ENCODE assay signal across 21 mouse cellular contexts in the genomic region with DNA sequence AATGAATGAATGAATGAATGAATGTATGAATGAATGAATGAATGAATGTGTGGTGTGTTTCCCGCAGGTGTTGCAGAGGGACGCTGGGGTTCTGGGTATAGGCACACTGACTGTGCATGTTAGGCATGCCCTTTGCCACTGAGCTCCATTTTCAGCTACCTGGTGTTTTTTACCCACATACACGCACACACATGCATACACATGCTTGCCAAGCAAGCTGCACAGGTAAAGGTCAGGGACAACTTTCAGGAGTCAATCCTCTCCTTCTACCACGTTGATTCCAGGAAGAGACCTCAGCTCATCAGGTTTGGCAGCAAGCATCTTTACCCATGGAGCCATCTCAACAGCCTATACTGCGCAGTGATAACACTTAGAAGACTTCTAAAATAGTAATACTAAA. TPM values are rescaled to one million over a fixed set of nuclear protein-coding genes. Genes with fewer than 3 reads are reported as not detected.
A peak's percentile ranks its signal among the peaks of the same experiment; 100 is the strongest.
DNase-seq lines count a peak whose midpoint lies in the region; ATAC-seq lines count a peak whose summit lies in the region.
"Had no signal": no experiment of that assay in that cellular context is flagged by ENCODE, and none has a peak within 500 bp of the region (broad histone marks: within the 10 kb centered on the region; RNA-seq: fewer than 3 reads in every experiment).

No protein-coding gene starts in this region.

- peak overlapping the region; percentile 91 for H3K27ac ChIP-seq in heart, embryonic 16.5 days (ENCODE audit: low read length)
- H3K27ac ChIP-seq in macrophage = peak overlapping the region; percentile 99
- H3K27ac ChIP-seq: embryonic facial prominence, embryonic 15.5 days; hindbrain, embryonic 13.5 days; liver, embryonic 14.5 days; midbrain, embryonic 13.5 days; stomach, postnatal 0 days had no signal

- peaks cover 64% of the 10 kb centered on the region for H3K4me1 ChIP-seq in heart, embryonic 16.5 days (ENCODE audit: control insufficient read depth, insufficient read depth, low read length)
- H3K4me1 ChIP-seq in megakaryocyte, embryonic 14.5 days = peaks cover 94% of the 10 kb centered on the region

- no peak overlapping the region for H3K4me3 ChIP-seq in heart, embryonic 16.5 days (ENCODE audit: low read length)
- H3K4me3 ChIP-seq in megakaryocyte, embryonic 14.5 days (replicated peaks) = peak overlapping the region; percentile 75
- no peak overlapping the region for H3K4me3 ChIP-seq in macrophage (ENCODE audit: inconsistent target)
- H3K4me3 ChIP-seq: embryonic facial prominence, embryonic 15.5 days; hindbrain, embryonic 13.5 days; midbrain, embryonic 13.5 days had no signal

- WGBS in heart, embryonic 16.5 days = 87% methylated on average over 5 of the region's 5 CpGs
- WGBS in macrophage (ENCODE audit: missing documents) = 93% methylated on average over 5 of the region's 5 CpGs

- peak; percentile 89 for DNase-seq in heart, adult 11 months
- no peak for DNase-seq in heart, postnatal 10 days
- no peak for DNase-seq in heart, adult 8-10 months (ENCODE audit: low spot score)
- DNase-seq in c-Kit-positive CD71-positive TER-119-positive erythroid progenitor cells, embryonic 14.5 days (ENCODE audit: low spot score) = no peak
- DNase-seq: cerebellum, adult 9-10 months; gastrocnemius, postnatal 10 days; kidney, adult 2 months; left cerebral cortex, postnatal 4 days; right cerebral cortex, postnatal 14 days had no signal

- ATAC-seq in heart, embryonic 16.5 days (replicated peaks; ENCODE audit: extremely low read depth, insufficient read depth, low FRiP score) = no peak
- no peak for ATAC-seq in megakaryocyte, adult 5-6 weeks (ENCODE audit: poor library complexity, severe bottlenecking)
- ATAC-seq: forebrain, embryonic 14.5 days; midbrain, embryonic 13.5 days; Patski had no signal

- intact Hi-C loops in heart, postnatal 10 days (cut with DNase I) = no loop called here

- peak overlapping the region; percentile 1; the same call in 1 of the 2 replicates for H3K4me2 ChIP-seq in heart, embryonic 16.5 days (ENCODE audit: low read depth, low read length)
- H3K4me2 ChIP-seq: embryonic facial prominence, embryonic 15.5 days; hindbrain, embryonic 13.5 days; midbrain, embryonic 13.5 days had no signal

- no peak overlapping the region for H3K9ac ChIP-seq in heart, embryonic 16.5 days (ENCODE audit: low read length)
- H3K9ac ChIP-seq: embryonic facial prominence, embryonic 15.5 days; hindbrain, embryonic 13.5 days; liver, embryonic 14.5 days; midbrain, embryonic 13.5 days had no signal

- H3K27me3 ChIP-seq in heart, embryonic 16.5 days (ENCODE audit: control insufficient read depth, insufficient read depth, low read length) = no peaks in the 10 kb centered on the region
- no peaks in the 10 kb centered on the region for H3K27me3 ChIP-seq in megakaryocyte, embryonic 14.5 days (replicated peaks)
- H3K27me3 ChIP-seq: embryonic facial prominence, embryonic 15.5 days; hindbrain, embryonic 13.5 days; midbrain, embryonic 13.5 days; Patski had no signal

- H3K79me2 ChIP-seq in macrophage (ENCODE audit: inconsistent target) = peaks cover 94% of the 10 kb centered on the region

- peaks cover 8% of the 10 kb centered on the region for H3K36me3 ChIP-seq in heart, embryonic 16.5 days (ENCODE audit: control insufficient read depth, insufficient read depth)
- H3K36me3 ChIP-seq in megakaryocyte, embryonic 14.5 days (replicated peaks; ENCODE audit: low read length) = peaks cover 77% of the 10 kb centered on the region
- peaks cover 19% of the 10 kb centered on the region for H3K36me3 ChIP-seq in macrophage (ENCODE audit: inconsistent target)

- no peaks in the 10 kb centered on the region for H3K9me3 ChIP-seq in heart, embryonic 16.5 days (replicated peaks; ENCODE audit: control insufficient read depth, low read length)
- H3K9me3 ChIP-seq in megakaryocyte, embryonic 14.5 days = 0 out of 2 replicates have a peak, but pooled peaks cover 3% of the 10 kb centered on the region
- H3K9me3 ChIP-seq: embryonic facial prominence, embryonic 15.5 days; G1E; hindbrain, embryonic 13.5 days; midbrain, embryonic 13.5 days had no signal

RNA-seq across cellular contexts. Expression of gene Grb2, which starts 16.9 kb away (rescaled TPM):
- 100 to 1,000 TPM; 122 to 144 TPM for total RNA-seq in heart, postnatal 10 days (2021)
- polyA plus RNA-seq in heart, embryonic 16.5 days (2015; fragmentation: Nextera tagmentation; extraction: Ambion mirVana) = 103 and 118 TPM in 2 replicates
- 100 to 1,000 TPM in 3 of 4 experiments, 10 to 100 TPM in 1; 93.7 to 126 (median 111) TPM for total RNA-seq in heart, adult 8-10 months (2022)
- polyA plus RNA-seq in megakaryocyte, embryonic 14.5 days (2012; ENCODE audit: insufficient read depth, low replicate concordance) = 30.1 and 77.5 TPM in 2 replicates
- 109 TPM in 2 replicates for total RNA-seq in megakaryocyte, adult 5-6 weeks (2015)
- 68.7 and 124 TPM in 2 replicates for total RNA-seq in megakaryocyte, adult 5-6 weeks (2017)
- total RNA-seq in macrophage (2018; cell fraction: chromatin; rRNA removed) = 100 to 1,000 TPM in 21 of 26 experiments, 10 to 100 TPM in 5; 37.2 to 266 (median 136) TPM
- 100 to 1,000 TPM; 294 to 727 (median 469) TPM for total RNA-seq in macrophage (2018; cell fraction: cytosol; rRNA removed)
- 100 to 1,000 TPM in 25 of 26 experiments, 10 to 100 TPM in 1; 87.0 to 291 (median 183) TPM for total RNA-seq in macrophage (2018; cell fraction: nucleus; rRNA removed)
- polyA plus RNA-seq in macrophage (2018) = 265 to 522 TPM (median 418 TPM) in 3 replicates
